Mouse (Mus musculus) intestine, postnatal 0 days (tissue): ENCODE data around the gene Gimap4. TPM values are rescaled to one million over a fixed set of nuclear protein-coding genes. Genes with fewer than 3 reads are reported as not detected.

Experiments used
- ATAC-seq: fragments of 200-750 bp; cut with Nextera tagmentation; 2 replicates; pipeline ENCODE4 v1.8.0; 2017; ENCODE audit warnings: mild to moderate bottlenecking, moderate TSS enrichment, moderate library complexity
- H3K27ac ChIP-seq: fragments of 300-500 bp; sonication (generic); 2 replicates; pipeline ENCODE4 v1.5.1; 2014; ENCODE audit warnings: mild to moderate bottlenecking, low read depth, low read length, moderate library complexity
- H3K27me3 ChIP-seq: fragments of 300-500 bp; sonication (generic); replicated peaks from 2 replicates; pipeline ENCODE4 v1.6.1; 2014; ENCODE audit warnings: low read length, mixed read lengths; ENCODE audit not compliant: control insufficient read depth, insufficient read depth
- H3K36me3 ChIP-seq: fragments of 300-500 bp; sonication (generic); 2 replicates; pipeline ENCODE4 v1.6.1; 2014; ENCODE audit warnings: mild to moderate bottlenecking, moderate library complexity; ENCODE audit not compliant: control insufficient read depth, insufficient read depth
- H3K4me1 ChIP-seq: fragments of 300-500 bp; sonication (generic); replicated peaks from 2 replicates; pipeline ENCODE4 v1.6.1; 2014; ENCODE audit warnings: antibody characterized with exemption, low read length, mixed read lengths; ENCODE audit not compliant: control insufficient read depth, insufficient read depth
- H3K4me2 ChIP-seq: fragments of 300-500 bp; sonication (generic); replicated peaks from 2 replicates; pipeline ENCODE4 v1.6.1; 2014; ENCODE audit warnings: low read depth, mild to moderate bottlenecking, moderate library complexity
- H3K4me3 ChIP-seq: fragments of 300-500 bp; sonication (generic); 2 replicates; pipeline ENCODE4 v1.5.1; 2014; ENCODE audit warnings: low read depth, low read length
- H3K9ac ChIP-seq: fragments of 300-500 bp; sonication (generic); 2 replicates; pipeline ENCODE4 v1.6.1; 2014; ENCODE audit warnings: mild to moderate bottlenecking, low read depth, low read length
- H3K9me3 ChIP-seq: fragments of 300-500 bp; sonication (generic); 2 replicates; pipeline ENCODE4 v1.6.1; 2016; ENCODE audit warnings: mixed run types; ENCODE audit not compliant: control insufficient read depth
- CTCF ChIP-seq: sonication (generic); IDR thresholded peaks from 2 replicates; pipeline ENCODE4 v1.5.1; 2016; ENCODE audit warnings: low read depth, mild to moderate bottlenecking, control low read depth, antibody characterized with exemption, moderate library complexity
- WGBS: fragments of 180-500 bp; shearing (Covaris S2); extraction: QIAGEN DNeasy Blood & Tissue Kit; methylation state at CpG from one replicate; pipeline ENCODE4 v1.1.7; 2014; 5-methylcytosine and 5-hydroxymethylcytosine counted together
- polyA plus RNA-seq: library from polyadenylated mRNA; unstranded; fragments of >200 nt; fragmentation: Nextera tagmentation; extraction: Ambion mirVana; gene quantifications from 2 replicates; pipeline ENCODE4 v1.2.1, GENCODE M21; 2015

Gene Gimap4
- polyA plus RNA-seq, 1 experiment from 2014 or later, result 9.6 TPM

DNA sequence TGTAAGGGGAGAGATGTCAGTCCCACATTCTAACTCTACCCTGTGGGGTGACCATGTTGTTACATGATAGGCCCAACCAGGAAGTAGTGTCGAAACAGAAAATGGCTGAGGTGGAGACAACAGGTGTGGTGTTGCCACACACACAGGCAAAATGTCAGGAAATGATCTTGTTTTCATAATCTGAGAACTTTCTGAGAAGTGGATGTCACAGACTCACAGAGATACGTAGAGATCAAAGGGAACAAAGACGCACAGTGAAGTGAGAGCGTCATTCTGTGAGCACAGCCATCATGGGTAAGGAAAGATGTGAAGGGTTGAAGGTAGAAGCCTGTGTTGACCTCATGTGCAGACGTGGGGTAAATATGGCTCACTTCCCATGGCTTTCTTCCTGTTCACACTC is 43.4 kb downstream of the Gimap4 start:
- no peak for TF ChIP-seq CTCF
- no peak overlapping the region for H3K27ac ChIP-seq
- H3K9me3 ChIP-seq, result no peaks in the 10 kb centered on the region
- no peaks in the 10 kb centered on the region for H3K27me3 ChIP-seq
- WGBS, result 89% methylated on average over 5 of the region's 5 CpGs
- no peaks in the 10 kb centered on the region for H3K36me3 ChIP-seq
- H3K9ac ChIP-seq, result no peak overlapping the region
- ATAC-seq, result no peak
- no peak overlapping the region for H3K4me3 ChIP-seq
- no peaks in the 10 kb centered on the region for H3K4me1 ChIP-seq
- H3K4me2 ChIP-seq, result no peak overlapping the region

DNA sequence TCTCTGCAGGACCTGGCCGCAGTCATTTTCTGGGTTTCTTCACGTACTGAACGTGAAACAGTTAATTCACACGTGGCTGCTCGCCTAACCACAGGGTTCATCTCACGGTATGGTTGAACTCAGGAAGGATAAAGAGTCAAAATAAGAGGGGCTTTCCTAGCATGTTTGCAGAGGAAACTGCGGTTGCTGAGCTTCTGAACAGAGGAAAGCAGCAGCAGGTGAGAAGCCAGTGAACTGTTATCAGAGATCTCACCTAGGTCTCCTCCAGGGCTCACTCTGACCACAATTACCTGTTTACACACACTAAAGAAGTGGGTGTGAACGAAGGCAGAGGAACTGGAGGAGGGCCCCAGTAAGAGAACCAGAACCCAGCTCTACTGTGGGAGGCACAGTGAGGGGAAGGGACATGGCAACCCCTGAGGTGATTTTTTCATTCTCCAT is 48.5 kb downstream of the Gimap4 start:
- no peaks in the 10 kb centered on the region for H3K4me1 ChIP-seq
- H3K9me3 ChIP-seq, result no peaks in the 10 kb centered on the region
- H3K4me3 ChIP-seq, result no peak overlapping the region
- H3K27ac ChIP-seq, result no peak overlapping the region
- H3K4me2 ChIP-seq, result no peak overlapping the region
- no peak for TF ChIP-seq CTCF
- 31% methylated on average over 8 of the region's 8 CpGs for WGBS
- H3K9ac ChIP-seq, result no peak overlapping the region
- H3K27me3 ChIP-seq, result no peaks in the 10 kb centered on the region
- no peaks in the 10 kb centered on the region for H3K36me3 ChIP-seq
- ATAC-seq, result no peak

DNA sequence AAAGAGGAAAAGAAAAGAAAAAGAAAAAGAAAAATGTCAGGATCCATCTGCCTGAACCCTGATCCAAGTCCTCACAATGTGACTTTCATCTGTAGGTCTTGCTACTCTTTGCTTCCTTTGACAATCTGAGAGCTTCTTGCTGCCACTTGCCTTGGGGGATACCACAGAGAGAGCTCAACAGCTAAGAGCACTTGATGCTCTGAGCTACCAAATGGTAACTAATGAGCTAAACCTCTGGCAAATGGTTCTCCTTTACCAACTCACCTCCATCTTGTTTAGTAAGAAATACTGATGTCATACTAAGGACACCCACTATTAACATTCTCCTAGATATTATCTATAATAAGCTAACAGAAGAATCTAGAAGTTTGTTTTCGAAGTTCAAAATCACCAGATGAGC is 49.3 kb downstream of the Gimap4 start:
- Histone ChIP-seq H3K9me3 (no peaks in the 10 kb centered on the region), H3K4me3 (no peak overlapping the region), H3K9ac (no peak overlapping the region), H3K36me3 (no peaks in the 10 kb centered on the region), H3K27ac (no peak overlapping the region), H3K4me2 (no peak overlapping the region), H3K27me3 (no peaks in the 10 kb centered on the region), H3K4me1 (no peaks in the 10 kb centered on the region)
- 96% methylated on average over 1 of the region's 1 CpGs for WGBS
- no peak for TF ChIP-seq CTCF
- no peak for ATAC-seq

DNA sequence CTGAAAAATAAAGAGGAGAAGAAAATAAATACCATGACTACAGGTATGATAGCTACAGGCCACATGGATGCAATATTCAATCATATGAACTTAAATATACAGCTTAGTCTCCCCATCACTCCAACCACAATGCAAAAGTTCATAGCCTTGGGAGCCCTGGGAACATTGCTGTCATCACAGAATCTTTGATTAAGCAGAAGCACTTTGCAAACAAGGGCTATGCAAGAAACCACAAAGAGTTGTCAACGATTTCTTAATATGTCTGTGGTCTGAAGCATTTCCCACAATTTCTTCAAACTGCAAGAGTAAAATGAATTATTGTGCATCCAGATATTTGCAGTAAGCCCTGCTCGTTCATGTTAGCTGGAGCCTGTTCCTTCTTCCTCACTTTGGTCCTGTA is 52.7 kb downstream of the Gimap4 start:
- no peaks in the 10 kb centered on the region for H3K27me3 ChIP-seq
- ATAC-seq, result no peak
- TF ChIP-seq CTCF, result no peak
- no peak overlapping the region for H3K9ac ChIP-seq
- H3K4me1 ChIP-seq, result peaks cover 12% of the 10 kb centered on the region
- no peak overlapping the region for H3K4me2 ChIP-seq
- H3K9me3 ChIP-seq, result no peaks in the 10 kb centered on the region
- H3K36me3 ChIP-seq, result no peaks in the 10 kb centered on the region
- no peak overlapping the region for H3K4me3 ChIP-seq
- no peak overlapping the region for H3K27ac ChIP-seq
- 68% methylated on average over 2 of the region's 2 CpGs for WGBS

DNA sequence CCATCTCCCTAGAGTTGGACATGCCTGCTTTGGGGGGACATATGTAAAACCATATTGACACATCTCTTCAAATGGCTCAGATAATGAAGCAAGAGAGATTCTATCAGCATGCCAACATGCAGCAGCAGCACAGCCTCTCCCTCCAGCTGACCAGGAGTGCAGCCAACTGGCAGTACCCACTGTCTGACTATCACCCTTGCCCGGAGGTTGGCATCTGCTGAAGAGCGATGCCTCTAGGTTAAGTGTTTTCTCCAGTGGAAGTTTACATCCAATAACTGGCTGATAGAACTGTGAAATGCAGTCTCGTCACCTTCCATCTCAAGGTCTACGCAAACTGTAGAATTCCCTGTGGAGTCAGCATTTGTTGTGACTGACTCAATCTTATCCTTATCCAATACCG is 53.3 kb downstream of the Gimap4 start:
- ATAC-seq, result no peak
- H3K27ac ChIP-seq, result no peak overlapping the region
- 89% methylated on average over 5 of the region's 5 CpGs for WGBS
- H3K4me2 ChIP-seq, result no peak overlapping the region
- H3K36me3 ChIP-seq, result no peaks in the 10 kb centered on the region
- H3K9ac ChIP-seq, result no peak overlapping the region
- H3K4me3 ChIP-seq, result no peak overlapping the region
- no peak for TF ChIP-seq CTCF
- H3K4me1 ChIP-seq, result peaks cover 12% of the 10 kb centered on the region
- no peaks in the 10 kb centered on the region for H3K27me3 ChIP-seq
- no peaks in the 10 kb centered on the region for H3K9me3 ChIP-seq

DNA sequence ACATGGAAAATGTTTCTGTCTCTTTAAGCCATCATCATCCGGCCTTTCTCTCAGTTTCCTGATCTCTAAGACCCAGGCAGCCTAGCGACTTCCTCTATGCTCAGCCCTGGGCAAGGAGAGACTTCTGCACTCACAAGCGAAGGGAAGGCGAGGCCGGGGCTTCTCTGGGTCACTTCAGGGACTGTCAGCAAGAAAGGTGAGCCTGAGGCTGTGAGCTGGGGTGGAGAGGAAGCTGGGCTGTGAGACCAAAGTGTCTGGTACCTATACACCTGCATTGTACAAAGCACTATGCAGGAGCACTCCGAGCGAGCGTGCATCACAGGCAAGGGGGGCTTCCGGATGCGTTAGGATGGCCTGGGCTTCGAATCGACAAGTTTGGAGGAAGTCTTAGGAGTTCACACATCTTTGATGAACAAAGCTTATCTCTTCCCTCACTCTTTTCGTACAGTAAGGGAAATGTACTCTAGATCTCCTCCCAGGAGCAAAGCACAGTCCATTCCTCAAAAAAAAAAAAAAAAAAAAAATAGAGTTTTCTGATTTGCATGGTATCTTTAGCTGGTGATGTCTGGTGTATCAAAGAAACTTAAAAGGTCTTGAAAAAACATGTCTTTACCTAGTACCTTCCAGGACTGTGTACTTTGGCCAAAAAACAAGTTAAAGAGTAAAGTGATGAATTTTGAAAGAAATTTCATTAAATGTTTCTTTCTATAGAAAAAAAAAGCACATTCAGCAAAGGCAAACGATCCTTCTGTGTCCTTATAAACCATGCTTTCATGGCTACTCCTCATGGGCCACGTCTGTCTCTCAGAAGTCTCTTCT is 54.8 kb downstream of the Gimap4 start, which contains the start of gene Gimap1:
Gimap1 (plus strand) TSS at position 94 of the 819 bp plus-strand sequence.
- TF ChIP-seq CTCF, result no peak
- Histone ChIP-seq H3K4me1 (peaks cover 12% of the 10 kb centered on the region), H3K27ac (peak within 1 kb of the TSS; percentile 1; the same call in 1 of the 2 replicates), H3K9ac (0 out of 2 replicates have a peak within 1 kb of the TSS, but pooled peaks have one; percentile 26), H3K4me3 (peak within 1 kb of the TSS; percentile 38), H3K4me2 (peak within 1 kb of the TSS; percentile 58), H3K27me3 (no peaks in the 10 kb centered on the region), H3K9me3 (no peaks in the 10 kb centered on the region), H3K36me3 (no peaks in the 10 kb centered on the region)
- ATAC-seq, result no peak
- 46% methylated on average over 15 of the region's 15 CpGs for WGBS
